Comparison of ENCODE assay signal across 29 mouse cellular contexts in genomic region chr1:71874037-71874436, GRCm38 (mm10).
"Had no signal": no experiment of that assay in that cellular context is flagged by ENCODE, and none has a peak within 500 bp of the region (broad histone marks: within the 10 kb centered on the region; RNA-seq: fewer than 3 reads in every experiment).

No protein-coding gene starts in this region.

- H3K36me3 ChIP-seq: embryonic facial prominence, embryonic 10.5 days; embryonic facial prominence, embryonic 12.5 days; embryonic facial prominence, embryonic 13.5 days; embryonic facial prominence, embryonic 15.5 days; forebrain, embryonic 10.5 days; forebrain, embryonic 12.5 days; forebrain, embryonic 15.5 days had no signal

- H3K9ac ChIP-seq: embryonic facial prominence, embryonic 12.5 days; embryonic facial prominence, embryonic 13.5 days; embryonic facial prominence, embryonic 15.5 days; forebrain, embryonic 12.5 days; forebrain, embryonic 13.5 days; forebrain, embryonic 15.5 days; forebrain, postnatal 0 days had no signal

- H3K4me1 ChIP-seq: forebrain, embryonic 10.5 days; forebrain, embryonic 12.5 days; forebrain, embryonic 13.5 days; forebrain, embryonic 15.5 days had no signal

- H3K27me3 ChIP-seq: embryonic facial prominence, embryonic 12.5 days; embryonic facial prominence, embryonic 13.5 days; embryonic facial prominence, embryonic 15.5 days; forebrain, embryonic 12.5 days; forebrain, embryonic 13.5 days; forebrain, embryonic 15.5 days had no signal

- H3K9me3 ChIP-seq: embryonic facial prominence, embryonic 10.5 days; embryonic facial prominence, embryonic 12.5 days; embryonic facial prominence, embryonic 13.5 days; embryonic facial prominence, embryonic 15.5 days; forebrain, embryonic 10.5 days; forebrain, embryonic 12.5 days; forebrain, embryonic 13.5 days; forebrain, embryonic 15.5 days had no signal

- H3K4me2 ChIP-seq: embryonic facial prominence, embryonic 12.5 days; embryonic facial prominence, embryonic 13.5 days; embryonic facial prominence, embryonic 15.5 days; forebrain, embryonic 12.5 days; forebrain, embryonic 13.5 days; forebrain, embryonic 15.5 days had no signal

- H3K4me3 ChIP-seq: embryonic facial prominence, embryonic 10.5 days; embryonic facial prominence, embryonic 12.5 days; embryonic facial prominence, embryonic 13.5 days; embryonic facial prominence, embryonic 15.5 days; erythroblast, embryonic 14.5 days; forebrain, embryonic 10.5 days; forebrain, embryonic 12.5 days; forebrain, embryonic 13.5 days; forebrain, embryonic 15.5 days; gastrocnemius, adult 2 months; heart, adult 2 months had no signal

- DNase-seq: cerebellum, adult 2 months; cerebellum, adult 8-10 months; cerebellum, adult 9-10 months; cerebellum, adult 9-11 months; cerebellum, postnatal 10 days; cerebellum, postnatal 14 days; cerebellum, postnatal 25 days; cerebellum, postnatal 36 days; embryo, embryonic 11 days; forebrain, postnatal 0 days; gastrocnemius, adult 2 months; gastrocnemius, postnatal 10 days; gastrocnemius, postnatal 14 days; gastrocnemius, postnatal 25 days; gastrocnemius, postnatal 36 days; heart, adult 11 months; heart, adult 18-20 months; heart, adult 2 months had no signal

- ATAC-seq: forebrain, embryonic 13.5 days; forebrain, embryonic 14.5 days; forebrain, embryonic 15.5 days; forebrain, embryonic 16.5 days; forebrain, postnatal 0 days had no signal

- H3K27ac ChIP-seq: embryonic facial prominence, embryonic 10.5 days; embryonic facial prominence, embryonic 12.5 days; embryonic facial prominence, embryonic 13.5 days; embryonic facial prominence, embryonic 15.5 days; forebrain, embryonic 10.5 days; forebrain, embryonic 12.5 days; forebrain, embryonic 13.5 days; forebrain, embryonic 15.5 days; gastrocnemius, adult 2 months; heart, adult 2 months had no signal
